Mouse (Mus musculus): Measurements from ENCODE around the gene Dnase1l3. TPM values are rescaled to one million over a fixed set of nuclear protein-coding genes. Genes with fewer than 3 reads are reported as not detected.

Gene Dnase1l3
- polyA plus RNA-seq (2014; fragmentation: Nextera tagmentation; extraction: Ambion mirVana) = 0.08 TPM in 1 of 2 replicates, not detected in the other

GRCm38 (mm10) chr14:7994271-7994767 is at the start of gene Dnase1l3:
Gene Dnase1l3, minus strand, starts transcription at chr14:7994573.
- ATAC-seq (replicated peaks; ENCODE audit: insufficient number of reproducible peaks, low FRiP score, low TSS enrichment, low read depth) (no peak), DNase-seq (ENCODE audit: low spot score) (no peak)
- Histone ChIP-seq H3K4me1 (ENCODE audit: control insufficient read depth, insufficient read depth, low read length) (no peaks in the 10 kb centered on the region), H3K4me3 (ENCODE audit: low read depth, low read length) (no peak within 1 kb of the TSS), H3K9ac (replicated peaks; ENCODE audit: low read length) (no peak within 1 kb of the TSS), H3K9me3 (replicated peaks; ENCODE audit: control insufficient read depth, low read length) (no peaks in the 10 kb centered on the region), H3K27ac (replicated peaks; ENCODE audit: low read depth, low read length) (no peak within 1 kb of the TSS), H3K4me2 (ENCODE audit: low read depth, low read length) (no peak within 1 kb of the TSS), H3K27me3 (ENCODE audit: control insufficient read depth, insufficient read depth, low read length) (no peaks in the 10 kb centered on the region), H3K36me3 (replicated peaks; ENCODE audit: control insufficient read depth, insufficient read depth, low read depth, low read length) (no peaks in the 10 kb centered on the region)
- WGBS = 69% methylated on average over 8 of the region's 8 CpGs

GRCm38 (mm10) chr14:8042577-8042976 is 48.2 kb upstream of the Dnase1l3 start:
- no peaks in the 10 kb centered on the region for H3K9me3 ChIP-seq (replicated peaks; ENCODE audit: control insufficient read depth, low read length)
- H3K36me3 ChIP-seq (replicated peaks; ENCODE audit: control insufficient read depth, insufficient read depth, low read depth, low read length) = no peaks in the 10 kb centered on the region
- H3K4me1 ChIP-seq (ENCODE audit: control insufficient read depth, insufficient read depth, low read length) = no peaks in the 10 kb centered on the region
- no peak overlapping the region for H3K27ac ChIP-seq (replicated peaks; ENCODE audit: low read depth, low read length)
- H3K9ac ChIP-seq (replicated peaks; ENCODE audit: low read length) = no peak overlapping the region
- H3K4me2 ChIP-seq (ENCODE audit: low read depth, low read length) = no peak overlapping the region
- H3K4me3 ChIP-seq (ENCODE audit: low read depth, low read length) = no peak overlapping the region
- ATAC-seq (replicated peaks; ENCODE audit: insufficient number of reproducible peaks, low FRiP score, low TSS enrichment, low read depth) (no peak), DNase-seq (ENCODE audit: low spot score) (no peak)
- H3K27me3 ChIP-seq (ENCODE audit: control insufficient read depth, insufficient read depth, low read length) = no peaks in the 10 kb centered on the region
- WGBS = 89% methylated on average over 9 of the region's 9 CpGs

- ATAC-seq (replicated peaks; ENCODE audit: insufficient number of reproducible peaks, low FRiP score, low TSS enrichment, low read depth) (no peak), DNase-seq (ENCODE audit: low spot score) (no peak)
- Histone ChIP-seq H3K9me3 (replicated peaks; ENCODE audit: control insufficient read depth, low read length) (no peaks in the 10 kb centered on the region), H3K27ac (replicated peaks; ENCODE audit: low read depth, low read length) (no peak overlapping the region), H3K4me3 (ENCODE audit: low read depth, low read length) (no peak overlapping the region), H3K36me3 (replicated peaks; ENCODE audit: control insufficient read depth, insufficient read depth, low read depth, low read length) (no peaks in the 10 kb centered on the region), H3K9ac (replicated peaks; ENCODE audit: low read length) (no peak overlapping the region), H3K4me2 (ENCODE audit: low read depth, low read length) (no peak overlapping the region), H3K4me1 (ENCODE audit: control insufficient read depth, insufficient read depth, low read length) (no peaks in the 10 kb centered on the region), H3K27me3 (ENCODE audit: control insufficient read depth, insufficient read depth, low read length) (no peaks in the 10 kb centered on the region)
- whole genome bisulfite sequencing = 92% methylated on average over 2 of the region's 2 CpGs
Observed at GRCm38 (mm10) chr14:8042120-8042519, 47.7 kb upstream of the Dnase1l3 start.

GRCm38 (mm10) chr14:8040911-8041678 is 46.7 kb upstream of the Dnase1l3 start:
- no peak overlapping the region for H3K4me3 ChIP-seq (ENCODE audit: low read depth, low read length)
- no peaks in the 10 kb centered on the region for H3K4me1 ChIP-seq (ENCODE audit: control insufficient read depth, insufficient read depth, low read length)
- no peak overlapping the region for H3K4me2 ChIP-seq (ENCODE audit: low read depth, low read length)
- DNase-seq (ENCODE audit: low spot score) (no peak), ATAC-seq (replicated peaks; ENCODE audit: insufficient number of reproducible peaks, low FRiP score, low TSS enrichment, low read depth) (no peak)
- 79% methylated on average over 12 of the region's 12 CpGs for whole genome bisulfite sequencing
- H3K27ac ChIP-seq (replicated peaks; ENCODE audit: low read depth, low read length) = no peak overlapping the region
- H3K9ac ChIP-seq (replicated peaks; ENCODE audit: low read length) = no peak overlapping the region
- no peaks in the 10 kb centered on the region for H3K9me3 ChIP-seq (replicated peaks; ENCODE audit: control insufficient read depth, low read length)
- no peaks in the 10 kb centered on the region for H3K36me3 ChIP-seq (replicated peaks; ENCODE audit: control insufficient read depth, insufficient read depth, low read depth, low read length)
- H3K27me3 ChIP-seq (ENCODE audit: control insufficient read depth, insufficient read depth, low read length) = no peaks in the 10 kb centered on the region

GRCm38 (mm10) chr14:8040179-8040578 is 45.8 kb upstream of the Dnase1l3 start:
- Histone ChIP-seq H3K36me3 (replicated peaks; ENCODE audit: control insufficient read depth, insufficient read depth, low read depth, low read length) (no peaks in the 10 kb centered on the region), H3K4me1 (ENCODE audit: control insufficient read depth, insufficient read depth, low read length) (no peaks in the 10 kb centered on the region), H3K27ac (replicated peaks; ENCODE audit: low read depth, low read length) (no peak overlapping the region), H3K4me3 (ENCODE audit: low read depth, low read length) (no peak overlapping the region), H3K4me2 (ENCODE audit: low read depth, low read length) (no peak overlapping the region), H3K9me3 (replicated peaks; ENCODE audit: control insufficient read depth, low read length) (no peaks in the 10 kb centered on the region), H3K27me3 (ENCODE audit: control insufficient read depth, insufficient read depth, low read length) (no peaks in the 10 kb centered on the region), H3K9ac (replicated peaks; ENCODE audit: low read length) (no peak overlapping the region)
- DNase-seq (ENCODE audit: low spot score) (no peak), ATAC-seq (replicated peaks; ENCODE audit: insufficient number of reproducible peaks, low FRiP score, low TSS enrichment, low read depth) (no peak)
- 73% methylated on average over 3 of the region's 3 CpGs for WGBS

GRCm38 (mm10) chr14:8038791-8039448 is 44.5 kb upstream of the Dnase1l3 start:
- Histone ChIP-seq H3K4me3 (ENCODE audit: low read depth, low read length) (no peak overlapping the region), H3K4me2 (ENCODE audit: low read depth, low read length) (no peak overlapping the region), H3K4me1 (ENCODE audit: control insufficient read depth, insufficient read depth, low read length) (no peaks in the 10 kb centered on the region), H3K9ac (replicated peaks; ENCODE audit: low read length) (no peak overlapping the region), H3K27me3 (ENCODE audit: control insufficient read depth, insufficient read depth, low read length) (no peaks in the 10 kb centered on the region), H3K36me3 (replicated peaks; ENCODE audit: control insufficient read depth, insufficient read depth, low read depth, low read length) (no peaks in the 10 kb centered on the region), H3K9me3 (replicated peaks; ENCODE audit: control insufficient read depth, low read length) (no peaks in the 10 kb centered on the region), H3K27ac (replicated peaks; ENCODE audit: low read depth, low read length) (no peak overlapping the region)
- DNase-seq (ENCODE audit: low spot score) (no peak), ATAC-seq (replicated peaks; ENCODE audit: insufficient number of reproducible peaks, low FRiP score, low TSS enrichment, low read depth) (no peak)
- 80% methylated on average over 7 of the region's 7 CpGs for WGBS

- H3K36me3 ChIP-seq (replicated peaks; ENCODE audit: control insufficient read depth, insufficient read depth, low read depth, low read length) = no peaks in the 10 kb centered on the region
- H3K4me3 ChIP-seq (ENCODE audit: low read depth, low read length) = no peak overlapping the region
- H3K9me3 ChIP-seq (replicated peaks; ENCODE audit: control insufficient read depth, low read length) = no peaks in the 10 kb centered on the region
- 75% methylated on average over 5 of the region's 5 CpGs for WGBS
- H3K9ac ChIP-seq (replicated peaks; ENCODE audit: low read length) = no peak overlapping the region
- H3K27ac ChIP-seq (replicated peaks; ENCODE audit: low read depth, low read length) = no peak overlapping the region
- DNase-seq (ENCODE audit: low spot score) (no peak), ATAC-seq (replicated peaks; ENCODE audit: insufficient number of reproducible peaks, low FRiP score, low TSS enrichment, low read depth) (no peak)
- no peak overlapping the region for H3K4me2 ChIP-seq (ENCODE audit: low read depth, low read length)
- no peaks in the 10 kb centered on the region for H3K27me3 ChIP-seq (ENCODE audit: control insufficient read depth, insufficient read depth, low read length)
- H3K4me1 ChIP-seq (ENCODE audit: control insufficient read depth, insufficient read depth, low read length) = no peaks in the 10 kb centered on the region
Observed at GRCm38 (mm10) chr14:8038150-8038549, 43.8 kb upstream of the Dnase1l3 start.

- DNase-seq (ENCODE audit: low spot score) (no peak), ATAC-seq (replicated peaks; ENCODE audit: insufficient number of reproducible peaks, low FRiP score, low TSS enrichment, low read depth) (no peak)
- H3K4me3 ChIP-seq (ENCODE audit: low read depth, low read length) = no peak overlapping the region
Observed at GRCm38 (mm10) chr14:8036406-8036805, 42.0 kb upstream of the Dnase1l3 start.

More at GRCm38 (mm10) chr14:8036406-8036805, 42.0 kb upstream of the Dnase1l3 start:
- H3K9ac ChIP-seq (replicated peaks; ENCODE audit: low read length) = no peak overlapping the region
- H3K27me3 ChIP-seq (ENCODE audit: control insufficient read depth, insufficient read depth, low read length) = no peaks in the 10 kb centered on the region
- H3K27ac ChIP-seq (replicated peaks; ENCODE audit: low read depth, low read length) = no peak overlapping the region
- H3K36me3 ChIP-seq (replicated peaks; ENCODE audit: control insufficient read depth, insufficient read depth, low read depth, low read length) = no peaks in the 10 kb centered on the region
- WGBS = 87% methylated on average over 5 of the region's 5 CpGs
- no peaks in the 10 kb centered on the region for H3K4me1 ChIP-seq (ENCODE audit: control insufficient read depth, insufficient read depth, low read length)
- no peaks in the 10 kb centered on the region for H3K9me3 ChIP-seq (replicated peaks; ENCODE audit: control insufficient read depth, low read length)
- no peak overlapping the region for H3K4me2 ChIP-seq (ENCODE audit: low read depth, low read length)

Data from embryonic facial prominence, embryonic 11.5 days (tissue).